Mouse (Mus musculus) forebrain, embryonic 15.5 days (tissue): ENCODE data around the gene Mmp23. TPM values are rescaled to one million over a fixed set of nuclear protein-coding genes. Genes with fewer than 3 reads are reported as not detected.
"Not testable (repeated sequence)": the region's sequence is repeated elsewhere in the genome, so short reads cannot be mapped to it uniquely, and the experiment has no call there.

Source experiments
- ATAC-seq: fragments of 200-750 bp; cut with Nextera tagmentation; replicated peaks from 2 replicates; pipeline ENCODE4 v1.8.0; 2017; ENCODE audit warnings: mild to moderate bottlenecking, moderate TSS enrichment, moderate library complexity
- H3K27ac ChIP-seq: fragments of 300-500 bp; sonication (generic); replicated peaks from 2 replicates; pipeline ENCODE4 v1.5.1; 2015; ENCODE audit warnings: mild to moderate bottlenecking, inconsistent platforms
- H3K27me3 ChIP-seq: fragments of 300-500 bp; sonication (generic); 2 replicates; pipeline ENCODE4 v1.6.1; 2015; ENCODE audit warnings: inconsistent platforms
- H3K36me3 ChIP-seq: fragments of 300-500 bp; sonication (generic); 2 replicates; pipeline ENCODE4 v1.6.1; 2015; ENCODE audit warnings: mild to moderate bottlenecking, inconsistent platforms
- H3K4me1 ChIP-seq: fragments of 300-500 bp; sonication (generic); 2 replicates; pipeline ENCODE4 v1.6.1; 2015; ENCODE audit warnings: inconsistent platforms
- H3K4me2 ChIP-seq: fragments of 300-500 bp; sonication (generic); replicated peaks from 2 replicates; pipeline ENCODE4 v1.6.1; 2015; ENCODE audit warnings: mild to moderate bottlenecking, inconsistent platforms
- H3K4me3 ChIP-seq: fragments of 300-500 bp; sonication (generic); 2 replicates; pipeline ENCODE4 v1.5.1; 2015; ENCODE audit warnings: mild to moderate bottlenecking, inconsistent platforms
- H3K9ac ChIP-seq: fragments of 300-500 bp; sonication (generic); replicated peaks from 2 replicates; pipeline ENCODE4 v1.6.1; 2015; ENCODE audit warnings: mild to moderate bottlenecking, inconsistent platforms
- H3K9me3 ChIP-seq: fragments of 300-500 bp; sonication (generic); 2 replicates; pipeline ENCODE4 v1.6.1; 2016; ENCODE audit warnings: inconsistent platforms
- WGBS: fragments of 180-500 bp; shearing (Covaris S2); methylation state at CpG from one replicate; pipeline ENCODE4 v1.1.7; 2015; ENCODE audit warnings: mixed read lengths; 5-methylcytosine and 5-hydroxymethylcytosine counted together
- polyA plus RNA-seq: library from polyadenylated mRNA; unstranded; fragments of >200 nt; fragmentation: Nextera tagmentation; extraction: Ambion mirVana; gene quantifications from 2 replicates; pipeline ENCODE4 v1.2.1, GENCODE M21; 2015

Mmp23 gene
- polyA plus RNA-seq, 1 experiment from 2014 or later = 2.3 TPM

- Histone ChIP-seq H3K9ac (peak overlapping the region; percentile 38), H3K4me1 (peaks cover 28% of the 10 kb centered on the region), H3K27me3 (peaks cover 52% of the 10 kb centered on the region), H3K27ac (no peak overlapping the region), H3K36me3 (peaks cover 50% of the 10 kb centered on the region), H3K9me3 (no peaks in the 10 kb centered on the region), H3K4me3 (peak overlapping the region; percentile 31), H3K4me2 (peak overlapping the region; percentile 51)
- WGBS = 2% methylated on average over 31 of the region's 31 CpGs
- ATAC-seq = 0 out of 2 replicates have a peak, but pooled peaks have one; percentile 29
Measured at GRCm38 (mm10) chr4:155653451-155654182, 433 bp upstream of the Mmp23 start.

- Histone ChIP-seq H3K4me3 (peak overlapping the region; percentile 31), H3K4me2 (peak overlapping the region; percentile 49), H3K27me3 (peaks cover 52% of the 10 kb centered on the region), H3K36me3 (peaks cover 61% of the 10 kb centered on the region), H3K9me3 (no peaks in the 10 kb centered on the region), H3K27ac (no peak overlapping the region), H3K9ac (peak overlapping the region; percentile 38), H3K4me1 (peaks cover 28% of the 10 kb centered on the region)
- WGBS = 20% methylated on average over 36 of the region's 36 CpGs
- ATAC-seq = peak; percentile 27; the same call in 1 of the 2 replicates
Measured at GRCm38 (mm10) chr4:155652283-155653085, 700 bp downstream of the Mmp23 start.

GRCm38 (mm10) chr4:155651553-155652269 is 1.5 kb downstream of the Mmp23 start:
- WGBS = 73% methylated on average over 15 of the region's 15 CpGs
- H3K27me3 ChIP-seq = peaks cover 52% of the 10 kb centered on the region
- no peak overlapping the region for H3K9ac ChIP-seq
- peaks cover 28% of the 10 kb centered on the region for H3K4me1 ChIP-seq
- no peak overlapping the region for H3K27ac ChIP-seq
- no peaks in the 10 kb centered on the region for H3K9me3 ChIP-seq
- no peak overlapping the region for H3K4me2 ChIP-seq
- no peak overlapping the region for H3K4me3 ChIP-seq
- peaks cover 60% of the 10 kb centered on the region for H3K36me3 ChIP-seq
- ATAC-seq = no peak

- 94% methylated on average over 11 of the region's 11 CpGs for WGBS
Measured at GRCm38 (mm10) chr4:155649355-155649754, 3.8 kb downstream of the Mmp23 start.

GRCm38 (mm10) chr4:155645721-155646120 is 7.5 kb downstream of the Mmp23 start:
- Histone ChIP-seq H3K36me3 (peaks cover 86% of the 10 kb centered on the region), H3K9ac (no peak overlapping the region), H3K4me3 (no peak overlapping the region), H3K27ac (no peak overlapping the region), H3K4me1 (no peaks in the 10 kb centered on the region), H3K9me3 (no peaks in the 10 kb centered on the region), H3K4me2 (no peak overlapping the region), H3K27me3 (no peaks in the 10 kb centered on the region)
- ATAC-seq = no peak
- 95% methylated on average over 5 of the region's 5 CpGs for WGBS

More at GRCm38 (mm10) chr4:155649355-155649754, 3.8 kb downstream of the Mmp23 start:
- Histone ChIP-seq H3K27me3 (peaks cover 32% of the 10 kb centered on the region), H3K9ac (no peak overlapping the region), H3K4me2 (no peak overlapping the region), H3K4me3 (no peak overlapping the region), H3K36me3 (peaks cover 64% of the 10 kb centered on the region), H3K4me1 (peaks cover 20% of the 10 kb centered on the region), H3K9me3 (no peaks in the 10 kb centered on the region), H3K27ac (no peak overlapping the region)
- ATAC-seq = no peak

- ATAC-seq, H3K27me3 ChIP-seq, H3K4me1 ChIP-seq, H3K4me3 ChIP-seq, H3K27ac ChIP-seq, H3K9me3 ChIP-seq, H3K9ac ChIP-seq, H3K4me2 ChIP-seq: not testable (repeated sequence)
- WGBS = 95% methylated on average over 2 of the region's 2 CpGs
- H3K36me3 ChIP-seq = peaks cover 86% of the 10 kb centered on the region
Measured at GRCm38 (mm10) chr4:155645308-155645707, 7.9 kb downstream of the Mmp23 start, which contains the start of gene Gm10563. Gene Gm10563 (minus strand): TSS chr4:155645408.

GRCm38 (mm10) chr4:155643531-155643930 is 9.7 kb downstream of the Mmp23 start:
- no peak overlapping the region for H3K4me3 ChIP-seq
- no peaks in the 10 kb centered on the region for H3K9me3 ChIP-seq
- 77% methylated on average over 1 of the region's 1 CpGs for WGBS
- H3K4me2 ChIP-seq = no peak overlapping the region
- no peaks in the 10 kb centered on the region for H3K4me1 ChIP-seq
- peaks cover 83% of the 10 kb centered on the region for H3K36me3 ChIP-seq
- no peak overlapping the region for H3K27ac ChIP-seq
- no peak overlapping the region for H3K9ac ChIP-seq
- no peaks in the 10 kb centered on the region for H3K27me3 ChIP-seq
- no peak for ATAC-seq

GRCm38 (mm10) chr4:155635766-155636499 is 17.3 kb downstream of the Mmp23 start:
- Histone ChIP-seq H3K27me3 (no peaks in the 10 kb centered on the region), H3K9me3 (no peaks in the 10 kb centered on the region), H3K36me3 (peaks cover 87% of the 10 kb centered on the region), H3K4me2 (no peak overlapping the region), H3K9ac (no peak overlapping the region), H3K4me1 (no peaks in the 10 kb centered on the region), H3K4me3 (no peak overlapping the region), H3K27ac (no peak overlapping the region)
- ATAC-seq = no peak

GRCm38 (mm10) chr4:155630267-155630666 is 22.9 kb downstream of the Mmp23 start:
- H3K27me3 ChIP-seq = no peaks in the 10 kb centered on the region
- WGBS = 91% methylated on average over 6 of the region's 6 CpGs

GRCm38 (mm10) chr4:155624338-155625291 is 28.6 kb downstream of the Mmp23 start, which contains the start of gene Cdk11b:
Gene Cdk11b (plus strand): TSS chr4:155624854.
- Histone ChIP-seq H3K4me2 (peak within 1 kb of the TSS; percentile 65), H3K9me3 (no peaks in the 10 kb centered on the region), H3K4me1 (peaks cover 14% of the 10 kb centered on the region), H3K36me3 (peaks cover 48% of the 10 kb centered on the region), H3K9ac (peak within 1 kb of the TSS; percentile 58), H3K4me3 (peak within 1 kb of the TSS; percentile 55), H3K27ac (peak within 1 kb of the TSS; percentile 95), H3K27me3 (no peaks in the 10 kb centered on the region)
- peak; percentile 100 for ATAC-seq
- WGBS = under 1% methylated on average over 84 of the region's 84 CpGs

More at GRCm38 (mm10) chr4:155630267-155630666, 22.9 kb downstream of the Mmp23 start:
- Histone ChIP-seq H3K4me1 (peaks cover 4% of the 10 kb centered on the region), H3K4me3 (no peak overlapping the region), H3K36me3 (peaks cover 76% of the 10 kb centered on the region), H3K4me2 (no peak overlapping the region), H3K9ac (no peak overlapping the region), H3K27ac (no peak overlapping the region), H3K9me3 (no peaks in the 10 kb centered on the region)
- no peak for ATAC-seq
